Mouse (Mus musculus) forebrain, embryonic 12.5 days (tissue): ENCODE data around the gene Pram1. TPM values are rescaled to one million over a fixed set of nuclear protein-coding genes. Genes with fewer than 3 reads are reported as not detected.

Source experiments
- ATAC-seq: fragments of 200-750 bp; cut with Nextera tagmentation; 2 replicates; pipeline ENCODE4 v1.8.0; 2017; ENCODE audit warnings: moderate TSS enrichment; ENCODE audit not compliant: low FRiP score
- H3K27ac ChIP-seq: fragments of 300-500 bp; sonication (generic); 2 replicates; pipeline ENCODE4 v1.5.1; 2016; ENCODE audit warnings: mild to moderate bottlenecking
- H3K27me3 ChIP-seq: fragments of 300-500 bp; sonication (generic); 2 replicates; pipeline ENCODE4 v1.6.1; 2016; ENCODE audit warnings: mild to moderate bottlenecking
- H3K36me3 ChIP-seq: fragments of 300-500 bp; sonication (generic); replicated peaks from 2 replicates; pipeline ENCODE4 v1.6.1; 2016; ENCODE audit warnings: mild to moderate bottlenecking
- H3K4me1 ChIP-seq: fragments of 300-500 bp; sonication (generic); 2 replicates; pipeline ENCODE4 v1.6.1; 2016
- H3K4me2 ChIP-seq: fragments of 300-500 bp; sonication (generic); 2 replicates; pipeline ENCODE4 v1.6.1; 2016; ENCODE audit warnings: mild to moderate bottlenecking, moderate library complexity
- H3K4me3 ChIP-seq: fragments of 300-500 bp; sonication (generic); replicated peaks from 2 replicates; pipeline ENCODE4 v1.5.1; 2016; ENCODE audit warnings: mild to moderate bottlenecking
- H3K9ac ChIP-seq: fragments of 300-500 bp; sonication (generic); 2 replicates; pipeline ENCODE4 v1.6.1; 2016; ENCODE audit warnings: mild to moderate bottlenecking
- H3K9me3 ChIP-seq: fragments of 300-500 bp; sonication (generic); 2 replicates; pipeline ENCODE4 v1.6.1; 2016
- WGBS: fragments of 180-500 bp; shearing (Covaris S2); methylation state at CpG from one replicate; pipeline ENCODE4 v1.1.7; 2016; 5-methylcytosine and 5-hydroxymethylcytosine counted together
- polyA plus RNA-seq: library from polyadenylated mRNA; unstranded; fragments of >200 nt; fragmentation: Nextera tagmentation; extraction: Ambion mirVana; gene quantifications from 2 replicates; pipeline ENCODE4 v1.2.1, GENCODE M21; 2016

Pram1 gene
- polyA plus RNA-seq, 1 experiment from 2014 or later: 0.95 TPM

DNA sequence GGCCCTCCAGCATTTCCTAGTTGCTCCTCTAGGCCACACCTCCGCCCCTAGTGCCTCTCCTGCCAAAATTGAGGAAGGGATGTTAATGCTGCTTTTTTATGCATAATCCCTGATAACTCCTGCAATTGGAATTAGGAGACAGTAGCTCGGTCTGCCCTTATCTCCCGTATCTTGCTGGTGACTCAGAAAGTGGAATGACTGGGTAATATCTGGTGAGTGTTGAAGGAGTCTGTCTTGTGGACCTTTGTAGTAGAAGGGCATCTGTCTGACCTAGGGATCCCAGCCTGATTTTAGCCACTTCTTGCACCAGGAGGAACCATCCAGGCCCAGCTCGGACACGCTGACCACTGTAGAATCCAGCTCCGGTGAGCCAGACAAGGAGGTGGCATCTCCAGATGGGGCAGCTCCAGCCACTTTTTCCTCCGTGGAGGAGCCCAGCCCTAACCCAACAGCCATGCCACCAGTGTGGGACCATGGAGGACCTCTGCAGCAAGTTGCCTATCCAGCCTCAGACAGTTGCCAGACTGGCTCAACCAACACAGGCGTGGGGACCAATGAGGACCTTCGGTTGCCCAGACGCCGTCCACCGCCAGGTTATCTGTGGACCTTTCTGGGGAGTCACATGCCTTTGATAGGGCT lies 8.2 kb upstream of the Pram1 start:
- H3K4me1 ChIP-seq: peaks cover 25% of the 10 kb centered on the region
- H3K27ac ChIP-seq: peak overlapping the region; percentile 97
- peak overlapping the region; percentile 78 for H3K9ac ChIP-seq
- peak overlapping the region; percentile 69 for H3K4me2 ChIP-seq
- ATAC-seq: peak; percentile 9; the same call in 1 of the 2 replicates
- no peaks in the 10 kb centered on the region for H3K9me3 ChIP-seq
- no peaks in the 10 kb centered on the region for H3K27me3 ChIP-seq
- peaks cover 30% of the 10 kb centered on the region for H3K36me3 ChIP-seq
- H3K4me3 ChIP-seq: peak overlapping the region; percentile 74
- 76% methylated on average over 12 of the region's 12 CpGs for WGBS

DNA sequence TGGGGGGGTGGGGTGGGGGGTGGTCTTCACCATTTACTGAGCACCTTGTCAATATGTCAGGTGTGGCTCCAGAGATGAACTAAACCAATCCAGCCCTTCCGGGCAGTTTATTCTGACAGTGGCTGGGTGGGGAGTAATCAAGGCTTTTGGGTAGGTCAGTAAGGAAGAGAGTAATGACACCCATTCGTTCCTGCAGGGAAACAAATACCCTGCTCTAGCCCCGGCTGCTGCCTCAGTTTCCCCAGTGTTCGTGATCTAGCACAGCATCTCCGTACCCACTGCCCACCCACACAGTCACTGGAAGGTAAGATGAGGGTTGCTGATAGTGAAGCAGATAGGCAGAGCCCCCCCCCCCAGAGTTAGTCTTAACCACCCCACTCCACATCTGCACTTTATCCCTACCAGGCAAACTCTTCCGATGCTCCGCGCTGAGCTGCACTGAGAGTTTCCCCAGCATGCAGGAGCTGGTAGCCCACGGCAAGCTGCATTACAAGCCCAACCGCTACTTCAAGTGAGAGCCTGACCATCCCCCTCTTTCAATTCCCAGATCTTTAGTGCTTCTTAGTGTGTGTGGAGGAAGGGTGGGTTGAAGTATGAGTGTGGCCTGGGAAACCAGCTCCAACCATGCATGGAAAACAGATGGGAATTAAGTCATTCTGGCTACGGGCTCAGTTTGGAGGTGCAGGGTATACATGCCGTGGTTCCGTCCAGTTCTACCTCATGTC lies 7.5 kb upstream of the Pram1 start:
- H3K36me3 ChIP-seq: peaks cover 30% of the 10 kb centered on the region
- no peak for ATAC-seq
- 86% methylated on average over 13 of the region's 13 CpGs for WGBS
- no peak overlapping the region for H3K9ac ChIP-seq
- peak overlapping the region; percentile 69 for H3K4me2 ChIP-seq
- H3K4me1 ChIP-seq: peaks cover 25% of the 10 kb centered on the region
- H3K4me3 ChIP-seq: peak overlapping the region; percentile 74
- H3K27ac ChIP-seq: 0 out of 2 replicates have a peak overlapping the region, but pooled peaks have one; percentile 5
- H3K27me3 ChIP-seq: no peaks in the 10 kb centered on the region
- H3K9me3 ChIP-seq: no peaks in the 10 kb centered on the region

DNA sequence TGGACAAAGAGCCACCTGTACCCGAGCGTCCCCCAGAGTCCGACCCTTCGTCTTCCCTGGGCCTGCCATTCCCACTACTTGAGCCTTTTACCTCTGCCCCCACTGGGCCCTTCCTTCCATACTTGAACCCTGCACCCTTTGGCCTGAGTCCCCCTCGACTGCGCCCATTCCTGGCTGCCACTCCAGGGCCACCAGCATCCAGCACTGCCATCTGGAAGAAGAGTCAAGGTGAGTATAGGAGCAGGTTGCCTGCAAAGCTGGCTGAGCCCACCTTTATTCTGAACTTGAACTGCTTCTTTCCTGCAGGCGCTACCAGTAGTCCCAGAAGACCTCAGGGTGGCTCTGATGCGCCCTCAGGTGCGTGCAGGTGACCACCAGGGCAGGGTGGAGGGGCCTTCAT lies 6.6 kb upstream of the Pram1 start:
- Histone ChIP-seq H3K36me3 (peaks cover 30% of the 10 kb centered on the region), H3K9me3 (no peaks in the 10 kb centered on the region), H3K4me2 (no peak overlapping the region), H3K4me3 (no peak overlapping the region), H3K4me1 (peaks cover 25% of the 10 kb centered on the region), H3K9ac (no peak overlapping the region), H3K27me3 (no peaks in the 10 kb centered on the region), H3K27ac (no peak overlapping the region)
- ATAC-seq: no peak
- WGBS: 98% methylated on average over 9 of the region's 9 CpGs

DNA sequence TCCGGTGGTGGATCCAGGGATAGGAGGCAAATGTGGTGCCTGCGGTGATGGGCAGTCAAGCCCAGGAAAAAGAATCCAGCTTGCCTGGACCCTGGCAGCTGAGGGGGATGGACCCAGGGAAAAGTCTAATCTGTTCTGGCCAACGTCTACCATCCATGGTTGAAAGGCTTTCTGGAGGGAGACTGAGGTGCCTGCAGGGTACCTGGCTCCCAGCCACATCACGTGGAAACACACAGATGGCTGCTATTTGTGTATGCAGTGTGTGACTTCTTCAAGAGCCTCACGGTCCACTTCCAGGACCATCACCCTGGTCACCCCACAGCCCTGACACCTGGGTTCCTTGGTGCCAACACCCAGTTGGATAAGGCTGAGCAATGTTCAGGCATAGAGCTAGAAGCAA lies 6.1 kb upstream of the Pram1 start:
- Histone ChIP-seq H3K4me1 (peaks cover 25% of the 10 kb centered on the region), H3K36me3 (peaks cover 30% of the 10 kb centered on the region), H3K4me3 (no peak overlapping the region), H3K27ac (peak overlapping the region; percentile 31; the same call in 1 of the 2 replicates), H3K9ac (no peak overlapping the region), H3K27me3 (no peaks in the 10 kb centered on the region), H3K4me2 (no peak overlapping the region), H3K9me3 (no peaks in the 10 kb centered on the region)
- no peak for ATAC-seq
- 87% methylated on average over 5 of the region's 5 CpGs for WGBS

DNA sequence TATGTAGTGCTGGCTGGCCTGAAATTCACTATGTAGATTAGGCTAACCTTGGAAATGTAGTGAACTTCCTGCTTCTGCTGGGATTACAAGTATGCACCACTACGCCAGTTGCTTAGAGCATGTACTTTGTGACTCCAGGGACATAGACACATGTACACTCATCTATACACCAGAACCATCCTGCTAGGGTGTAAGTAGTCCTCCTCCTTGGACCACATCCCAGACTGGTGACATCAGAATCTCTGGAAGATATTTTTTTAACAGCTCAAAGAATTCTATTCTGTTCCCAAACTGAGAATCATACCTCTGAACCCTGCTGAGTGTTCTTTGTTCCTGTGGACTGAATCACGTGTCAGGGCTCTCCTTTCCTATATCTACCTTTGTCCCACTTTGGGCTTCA lies 818 bp upstream of the Pram1 start:
- Histone ChIP-seq H3K4me3 (no peak overlapping the region), H3K4me1 (no peaks in the 10 kb centered on the region), H3K9me3 (no peaks in the 10 kb centered on the region), H3K9ac (no peak overlapping the region), H3K36me3 (peaks cover 31% of the 10 kb centered on the region), H3K27ac (no peak overlapping the region), H3K4me2 (no peak overlapping the region), H3K27me3 (no peaks in the 10 kb centered on the region)
- WGBS: 84% methylated on average over 2 of the region's 2 CpGs
- ATAC-seq: no peak

DNA sequence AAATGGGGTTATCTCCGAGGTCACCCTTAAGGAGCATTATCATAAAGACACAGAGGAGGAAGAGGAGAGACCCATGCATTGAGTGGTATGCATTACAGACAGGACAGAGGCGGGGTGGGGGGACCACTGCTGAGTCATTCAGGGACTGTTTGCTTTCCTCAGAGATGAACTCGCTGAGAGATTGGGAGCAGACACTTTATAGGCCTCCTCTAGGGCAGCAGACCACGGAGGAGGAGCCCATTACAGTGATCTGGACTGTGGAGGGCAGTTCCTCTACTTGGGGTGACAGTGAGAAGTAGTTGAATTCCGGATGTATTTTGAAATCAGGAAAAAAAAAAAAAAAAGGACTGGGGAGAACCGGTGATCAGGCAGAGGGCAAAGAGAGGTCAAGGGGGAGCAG lies 1.9 kb downstream of the Pram1 start:
- Histone ChIP-seq H3K4me2 (no peak overlapping the region), H3K36me3 (peaks cover 48% of the 10 kb centered on the region), H3K9me3 (no peaks in the 10 kb centered on the region), H3K9ac (no peak overlapping the region), H3K4me1 (no peaks in the 10 kb centered on the region), H3K4me3 (no peak overlapping the region), H3K27ac (no peak overlapping the region), H3K27me3 (no peaks in the 10 kb centered on the region)
- ATAC-seq: no peak
- WGBS: 72% methylated on average over 6 of the region's 6 CpGs

DNA sequence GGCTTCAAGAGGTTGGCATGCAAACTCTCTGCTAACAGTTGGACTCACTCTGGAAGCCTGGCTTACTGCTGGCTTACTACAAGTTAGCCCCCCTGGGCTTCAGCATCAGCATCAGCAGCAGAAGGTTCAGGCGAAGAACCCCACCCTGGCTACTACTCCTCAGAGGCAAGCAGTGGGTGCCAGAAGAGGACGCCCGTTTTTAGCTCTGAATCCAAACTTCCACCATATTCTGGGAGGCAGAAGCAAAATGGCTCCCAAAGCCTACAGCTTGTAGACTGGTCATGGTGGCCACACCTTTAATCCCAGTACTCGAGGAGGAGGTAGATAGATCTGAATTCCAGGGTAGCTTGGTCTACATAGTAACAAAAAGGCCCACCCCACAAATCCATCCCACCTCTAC lies 6.2 kb downstream of the Pram1 start:
- no peak overlapping the region for H3K4me3 ChIP-seq
- no peaks in the 10 kb centered on the region for H3K27me3 ChIP-seq
- WGBS: 94% methylated on average over 4 of the region's 4 CpGs
- H3K27ac ChIP-seq: no peak overlapping the region
- no peaks in the 10 kb centered on the region for H3K4me1 ChIP-seq
- H3K9ac ChIP-seq: no peak overlapping the region
- no peaks in the 10 kb centered on the region for H3K9me3 ChIP-seq
- H3K36me3 ChIP-seq: peaks cover 78% of the 10 kb centered on the region
- no peak overlapping the region for H3K4me2 ChIP-seq
- no peak for ATAC-seq

DNA sequence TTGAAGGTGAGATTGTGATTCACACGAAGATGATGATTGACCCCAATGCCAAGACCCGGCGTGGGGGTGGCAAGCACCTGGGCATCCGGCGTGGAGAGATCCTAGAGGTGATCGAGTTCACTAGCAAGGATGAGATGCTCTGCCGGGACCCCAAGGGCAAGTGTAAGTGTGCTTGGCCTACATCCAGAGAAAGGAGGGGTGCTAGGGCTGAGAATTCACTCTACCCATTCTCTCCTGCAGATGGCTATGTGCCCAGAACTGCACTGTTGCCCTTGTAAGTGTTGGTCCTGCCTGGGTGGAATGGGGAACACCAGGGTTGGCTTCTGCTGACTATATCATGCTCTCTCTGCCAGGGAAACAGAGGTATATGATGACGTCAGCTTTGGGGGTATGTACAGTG lies 7.2 kb downstream of the Pram1 start:
- Histone ChIP-seq H3K4me1 (no peaks in the 10 kb centered on the region), H3K9me3 (no peaks in the 10 kb centered on the region), H3K27me3 (no peaks in the 10 kb centered on the region), H3K9ac (no peak overlapping the region), H3K4me2 (no peak overlapping the region), H3K27ac (no peak overlapping the region), H3K36me3 (peaks cover 88% of the 10 kb centered on the region), H3K4me3 (no peak overlapping the region)
- ATAC-seq: no peak
- 94% methylated on average over 8 of the region's 8 CpGs for WGBS

DNA sequence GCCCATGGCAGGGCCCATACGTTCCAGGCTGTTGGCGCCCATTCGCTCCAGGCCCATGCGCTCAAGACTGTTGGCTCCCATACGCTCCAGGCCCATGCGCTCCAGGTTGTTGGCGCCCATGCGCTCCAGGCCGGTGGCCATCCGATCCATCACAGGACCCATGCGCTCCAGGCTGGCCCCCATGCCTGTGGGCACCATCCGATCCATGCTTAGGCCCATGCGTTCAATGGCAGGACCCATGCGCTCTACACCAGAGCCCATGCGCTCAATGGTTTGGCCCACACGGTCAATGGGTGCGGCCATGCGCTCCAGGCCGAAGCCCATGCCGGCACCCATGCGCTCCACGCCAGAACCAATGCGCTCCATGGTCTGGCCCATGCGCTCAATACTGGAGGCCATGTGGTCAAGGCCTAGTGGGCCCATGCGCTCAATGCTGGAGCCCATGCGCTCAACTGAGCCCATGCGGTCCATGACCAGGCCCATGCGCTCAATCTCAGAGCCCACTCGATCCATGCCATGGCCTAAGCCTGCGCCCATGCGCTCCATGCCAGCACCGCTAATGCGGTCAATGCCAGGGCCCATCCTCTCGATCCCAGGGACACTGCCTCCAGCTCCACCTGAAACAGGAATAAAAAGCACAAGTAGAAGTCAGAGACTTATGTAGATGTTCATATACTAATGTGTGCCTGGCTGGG lies 12.1 kb downstream of the Pram1 start:
- 98% methylated on average over 34 of the region's 34 CpGs for WGBS
- ATAC-seq: peak; percentile 23; the same call in 1 of the 2 replicates

DNA sequence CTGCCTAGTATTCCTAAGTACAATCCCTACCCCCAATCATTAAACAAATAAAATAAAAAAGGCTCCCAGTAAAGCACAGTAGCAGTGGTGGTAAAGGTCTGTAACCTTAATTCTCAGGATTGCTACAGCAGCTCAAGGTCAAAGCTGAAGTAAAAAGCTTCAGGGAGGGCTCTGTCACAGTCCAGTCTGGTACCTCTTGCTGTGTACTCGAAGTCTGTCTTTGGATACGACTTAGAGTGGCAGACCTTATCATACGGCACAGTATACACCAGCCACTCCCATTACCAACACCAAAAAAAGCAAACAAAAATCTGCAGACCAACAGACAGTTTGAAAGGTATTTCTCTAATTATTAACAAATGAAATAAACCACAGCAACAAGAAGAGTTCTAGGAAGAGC lies 29.0 kb downstream of the Pram1 start:
- no peak for ATAC-seq
- Histone ChIP-seq H3K9ac (no peak overlapping the region), H3K4me2 (no peak overlapping the region), H3K27me3 (no peaks in the 10 kb centered on the region), H3K4me3 (no peak overlapping the region), H3K36me3 (peaks cover 51% of the 10 kb centered on the region), H3K27ac (no peak overlapping the region), H3K9me3 (no peaks in the 10 kb centered on the region), H3K4me1 (0 out of 2 replicates have a peak, but pooled peaks cover 3% of the 10 kb centered on the region)
- WGBS: 93% methylated on average over 3 of the region's 3 CpGs

More for the DNA sequence above, 12.1 kb downstream of the Pram1 start:
- Histone ChIP-seq H3K36me3 (peaks cover 96% of the 10 kb centered on the region), H3K27ac (no peak overlapping the region), H3K9ac (no peak overlapping the region), H3K4me2 (no peak overlapping the region), H3K4me3 (no peak overlapping the region), H3K9me3 (no peaks in the 10 kb centered on the region), H3K27me3 (no peaks in the 10 kb centered on the region), H3K4me1 (no peaks in the 10 kb centered on the region)

DNA sequence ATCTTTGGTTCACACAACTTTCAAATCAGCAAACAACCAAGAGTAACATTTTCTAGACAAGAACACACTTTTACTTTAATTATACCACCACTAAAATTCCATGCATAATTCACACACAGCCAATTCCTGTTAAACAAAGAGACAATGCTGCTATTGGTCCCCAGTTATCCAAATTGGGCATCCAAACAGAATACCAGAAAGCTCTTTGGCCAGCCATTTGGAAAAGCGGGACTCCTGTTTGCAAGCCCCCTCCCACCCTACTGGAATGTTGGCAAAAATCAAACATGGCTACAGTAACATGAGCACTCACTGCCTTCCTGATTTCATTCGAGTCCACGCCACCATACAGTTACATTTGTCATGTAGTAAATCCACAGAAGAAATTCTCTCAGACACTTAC lies 31.8 kb downstream of the Pram1 start:
- Histone ChIP-seq H3K4me2 (no peak overlapping the region), H3K9ac (no peak overlapping the region), H3K27ac (no peak overlapping the region), H3K36me3 (peaks cover 38% of the 10 kb centered on the region), H3K9me3 (no peaks in the 10 kb centered on the region), H3K27me3 (no peaks in the 10 kb centered on the region), H3K4me1 (0 out of 2 replicates have a peak, but pooled peaks cover 3% of the 10 kb centered on the region), H3K4me3 (no peak overlapping the region)
- no peak for ATAC-seq
- 93% methylated on average over 3 of the region's 3 CpGs for WGBS

DNA sequence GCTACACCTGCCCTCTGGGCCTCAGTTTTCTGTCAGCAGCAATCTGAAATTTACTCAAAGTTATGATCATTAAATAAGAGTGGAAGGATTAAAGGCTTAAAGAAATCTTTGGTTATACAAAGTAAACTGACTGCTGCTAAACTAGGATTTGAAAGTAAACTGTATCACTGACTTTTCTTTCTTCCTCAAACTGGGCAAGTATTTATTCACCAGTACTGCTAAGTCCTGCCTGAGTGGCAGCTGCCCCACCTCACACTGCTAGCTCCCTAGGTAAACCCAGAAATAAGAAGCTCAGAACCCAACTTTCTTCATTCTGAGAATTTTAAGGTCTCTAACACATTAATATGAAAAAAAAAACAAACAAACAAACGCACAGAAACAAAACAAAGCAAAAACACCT lies 36.0 kb downstream of the Pram1 start:
- WGBS: 84% methylated on average over 1 of the region's 1 CpGs
- H3K9ac ChIP-seq: no peak overlapping the region
- 0 out of 2 replicates have a peak, but pooled peaks cover 6% of the 10 kb centered on the region for H3K4me1 ChIP-seq

More for the DNA sequence above, 36.0 kb downstream of the Pram1 start:
- Histone ChIP-seq H3K4me3 (no peak overlapping the region), H3K4me2 (no peak overlapping the region), H3K27me3 (no peaks in the 10 kb centered on the region), H3K36me3 (peaks cover 34% of the 10 kb centered on the region), H3K27ac (no peak overlapping the region), H3K9me3 (no peaks in the 10 kb centered on the region)
- ATAC-seq: no peak
